Mouse (Mus musculus) frontal cortex, adult 2 months (tissue): ENCODE measurements around the gene Retnla. TPM values are rescaled to one million over a fixed set of nuclear protein-coding genes. Genes with fewer than 3 reads are reported as not detected.
"Not testable (repeated sequence)": the region's sequence is repeated elsewhere in the genome, so short reads cannot be mapped to it uniquely, and the experiment has no call there.

ENCODE experiments used
- DNase-seq, 2 experiments: peaks; one replicate each; pipeline ENCODE4 v3.0.0; 2022; ENCODE audit warnings: low spot score in 1 of 2; ENCODE audit errors: extremely low spot score in 1 of 2
- polyA plus RNA-seq: library from polyadenylated mRNA; depleted of rRNA; stranded (reverse); fragments of >200 nt; gene quantifications from 2 replicates; pipeline ENCODE4 v1.2.3, GENCODE M21; 2012; rRNA removed

Retnla gene
- not detected in 2 replicates for polyA plus RNA-seq

DNA sequence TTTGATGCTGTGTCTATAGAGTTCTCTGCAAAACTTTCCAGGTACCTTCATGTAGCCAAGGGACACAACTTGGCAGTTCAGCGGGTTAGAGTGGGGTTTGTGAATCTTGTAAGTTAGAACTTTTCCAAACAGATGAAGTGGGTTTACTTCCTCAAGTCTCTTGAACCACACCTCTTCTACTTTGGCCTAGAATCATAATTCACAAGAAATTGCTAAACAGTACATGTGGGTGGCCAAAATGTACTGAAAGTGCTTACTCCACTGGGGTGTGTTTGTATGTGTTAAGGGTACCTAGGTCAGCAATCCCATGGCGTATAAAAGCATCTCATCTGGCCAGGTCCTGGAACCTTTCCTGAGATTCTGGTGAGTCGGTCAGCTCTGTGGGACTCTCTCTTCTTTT, at the start of gene Retnla:
Retnla (plus strand) TSS at position 286 of the 400 bp plus-strand sequence.
- no peak for DNase-seq

DNA sequence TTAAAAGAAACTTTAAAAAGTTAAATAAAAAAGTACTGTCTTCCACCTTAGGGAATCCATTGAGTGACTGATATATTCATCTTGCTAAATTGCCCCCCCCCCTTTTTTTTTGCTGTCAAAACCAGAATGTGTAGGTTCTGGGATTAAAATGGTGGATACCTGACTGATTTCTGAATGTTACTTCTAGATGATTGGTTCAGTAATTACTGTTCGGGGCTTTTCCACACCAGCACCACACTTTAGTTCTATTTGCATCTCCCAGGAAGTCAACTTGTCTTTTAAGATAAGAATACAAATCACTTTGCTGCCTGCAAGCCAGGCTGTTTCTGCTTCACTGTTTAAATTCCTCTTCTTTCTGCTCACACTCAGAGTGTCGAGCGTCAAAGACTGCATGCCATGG, 44.1 kb upstream of the Retnla start:
- no peak for DNase-seq

GRCm38 (mm10) chr16:48799470-48799869, 42.9 kb upstream of the Retnla start:
- no peak for DNase-seq

DNA sequence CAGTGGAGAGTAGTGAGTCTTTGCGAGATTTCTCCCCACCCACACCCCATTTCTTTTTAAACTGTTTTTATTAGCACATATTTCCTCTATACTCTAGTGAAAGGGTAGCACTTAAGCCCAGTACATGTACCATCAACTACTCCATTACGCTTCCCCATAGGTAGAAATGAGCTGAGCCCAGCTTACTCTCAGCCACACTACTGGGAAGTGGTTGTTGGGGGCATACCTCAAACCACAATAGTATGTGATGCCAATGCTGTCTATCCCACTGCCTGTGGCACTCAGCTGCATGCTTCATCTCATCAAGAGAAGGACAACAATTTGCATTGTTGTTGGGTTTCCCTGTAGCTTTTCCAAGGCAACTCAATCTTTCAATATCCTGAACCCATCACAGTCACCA, 41.4 kb upstream of the Retnla start:
- DNase-seq, result no peak

DNA sequence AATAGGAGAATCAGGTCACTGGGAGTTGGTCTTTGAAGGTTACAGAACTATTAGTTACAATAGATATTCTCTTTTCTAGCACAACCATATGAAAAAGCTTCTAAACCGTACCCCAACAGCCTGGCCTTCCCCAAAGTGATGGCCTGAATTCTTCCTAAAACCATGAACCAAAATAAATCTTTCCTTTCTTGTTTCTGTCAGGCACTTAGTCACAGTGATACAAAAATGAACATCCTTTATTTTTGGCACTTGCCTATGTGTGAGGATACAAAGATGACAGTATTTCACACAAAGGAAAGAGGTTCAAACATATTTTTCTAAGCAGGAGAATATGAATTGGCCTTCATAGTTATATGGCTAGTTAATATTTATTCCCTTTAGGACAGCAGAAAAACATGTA, 36.9 kb upstream of the Retnla start:
- DNase-seq, result no peak

DNA sequence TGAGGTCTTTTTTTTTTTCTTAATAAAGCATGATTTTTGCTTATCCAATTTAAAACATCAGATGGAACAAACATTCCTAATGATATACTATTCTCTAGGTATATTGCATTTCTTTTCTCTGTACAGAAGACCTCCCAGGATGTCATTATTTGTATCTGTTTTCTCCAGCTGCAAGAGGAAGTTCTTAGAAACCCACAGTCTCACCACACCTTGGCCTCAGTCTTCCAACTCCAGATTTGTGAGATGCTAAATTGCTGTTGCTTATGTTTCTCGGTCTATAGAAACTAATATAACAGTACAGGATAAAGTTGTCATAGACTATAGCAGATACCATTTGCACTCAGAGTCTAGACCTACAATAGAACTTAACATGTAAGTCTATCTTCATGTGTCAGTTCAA, 35.8 kb upstream of the Retnla start:
- DNase-seq, result no peak

DNA sequence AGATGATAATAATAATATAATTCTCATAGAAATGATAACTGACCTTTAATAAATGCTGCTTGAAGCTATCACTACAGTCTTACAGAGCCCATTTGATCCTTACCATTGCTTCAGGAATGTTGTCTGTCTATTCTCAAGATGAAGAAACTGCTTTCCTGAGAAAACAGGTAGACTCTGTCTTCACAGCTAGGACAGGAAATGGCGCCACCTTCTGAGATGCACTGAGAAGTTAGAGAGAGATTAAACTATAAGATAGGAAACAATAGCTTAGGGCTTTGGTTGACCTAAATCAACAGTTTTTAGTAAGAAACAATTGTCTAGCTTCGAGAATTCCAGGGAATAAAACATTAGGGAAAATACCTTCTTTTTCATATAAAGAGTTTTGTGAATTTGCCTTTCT, 33.0 kb upstream of the Retnla start:
- no peak for DNase-seq

GRCm38 (mm10) chr16:48811881-48812436, 30.4 kb upstream of the Retnla start:
- DNase-seq, result no peak

DNA sequence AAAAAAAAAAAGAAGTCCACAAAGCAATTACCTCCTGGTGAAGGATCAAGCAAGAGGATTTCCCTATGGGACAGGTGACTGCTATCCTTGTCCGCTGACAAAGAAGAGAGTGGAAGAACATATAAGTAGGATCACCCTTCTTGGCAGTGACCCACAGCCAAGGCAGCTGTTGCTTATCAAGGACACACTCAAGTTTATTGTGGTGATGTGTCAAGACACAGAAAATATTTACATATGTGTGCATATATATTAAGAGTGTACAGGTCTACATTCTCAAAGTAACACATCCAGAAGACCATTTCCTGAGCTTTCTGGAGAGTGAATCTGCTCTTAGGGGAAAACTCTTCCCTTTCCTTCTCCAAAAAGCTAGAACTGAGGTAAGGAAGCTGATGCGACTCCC, 25.7 kb upstream of the Retnla start, which contains the start of gene Retnlb:
Retnlb (plus strand) TSS at position 162 of the 400 bp plus-strand sequence.
- DNase-seq, result no peak

- no peak for DNase-seq
These were observed 23.8 kb upstream of the Retnla start for GRCm38 (mm10) chr16:48818524-48818923.

GRCm38 (mm10) chr16:48826474-48826873, 15.9 kb upstream of the Retnla start:
- DNase-seq, result no peak

GRCm38 (mm10) chr16:48827625-48828024, 14.7 kb upstream of the Retnla start:
- DNase-seq, result no peak

DNA sequence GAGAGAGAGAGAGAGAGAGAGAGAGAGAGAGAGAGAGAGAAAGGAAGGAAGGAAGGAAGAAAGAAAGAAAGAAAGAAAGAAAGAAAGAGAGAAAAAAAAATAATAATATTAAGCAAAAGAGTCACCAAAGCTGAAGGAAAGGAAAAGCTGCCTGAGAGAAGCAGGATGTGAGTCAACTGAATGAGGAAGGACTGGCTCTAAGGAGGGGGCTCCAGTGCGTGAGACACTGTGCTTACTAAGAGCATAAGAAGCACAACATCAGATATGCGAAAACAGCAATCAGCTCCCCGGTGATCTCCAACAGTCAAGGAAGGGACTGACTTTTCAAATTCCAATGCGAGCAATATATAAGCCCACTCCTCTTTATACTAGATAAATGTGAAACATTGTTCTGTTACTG, 13.3 kb upstream of the Retnla start:
- no peak for DNase-seq

DNA sequence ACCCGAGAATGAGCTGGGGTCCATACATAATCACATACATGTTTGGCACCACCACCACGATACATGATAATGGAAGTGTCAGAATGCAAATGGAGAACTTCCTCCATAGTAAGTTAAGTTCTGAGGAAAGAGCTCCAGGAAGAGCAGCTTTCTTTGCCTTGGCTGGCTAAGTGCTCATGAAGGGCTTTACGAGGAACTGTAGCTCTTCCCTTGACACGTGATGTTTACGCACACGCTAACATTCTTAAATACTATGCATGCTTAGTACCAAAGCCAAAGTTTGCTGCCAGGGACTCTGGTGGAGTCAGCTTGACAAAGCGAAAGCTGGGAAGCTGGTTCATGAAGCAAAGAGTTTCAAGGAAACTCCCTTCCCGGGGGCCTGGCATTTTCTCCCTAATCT, 10.3 kb upstream of the Retnla start:
- DNase-seq, result no peak

DNA sequence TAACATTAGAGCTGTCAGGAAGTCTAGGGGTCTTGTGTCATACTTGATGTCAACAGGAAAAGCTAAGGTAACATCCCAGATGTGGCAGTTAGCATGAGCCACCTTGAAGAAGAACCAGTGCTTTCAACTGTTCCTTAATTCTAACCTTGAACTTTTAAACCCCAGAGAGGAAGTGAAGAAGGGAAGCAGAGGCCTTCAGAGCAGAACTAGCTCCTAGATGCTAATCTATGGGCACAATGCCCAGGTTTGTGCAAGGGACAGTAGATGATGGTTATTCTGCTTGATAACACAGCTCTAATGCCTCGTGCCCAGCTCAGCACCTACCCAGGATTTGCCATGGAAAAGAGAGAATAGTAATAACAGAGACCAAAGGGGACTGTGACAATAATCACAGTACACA, 8.7 kb upstream of the Retnla start:
- DNase-seq, result not testable (repeated sequence)

DNA sequence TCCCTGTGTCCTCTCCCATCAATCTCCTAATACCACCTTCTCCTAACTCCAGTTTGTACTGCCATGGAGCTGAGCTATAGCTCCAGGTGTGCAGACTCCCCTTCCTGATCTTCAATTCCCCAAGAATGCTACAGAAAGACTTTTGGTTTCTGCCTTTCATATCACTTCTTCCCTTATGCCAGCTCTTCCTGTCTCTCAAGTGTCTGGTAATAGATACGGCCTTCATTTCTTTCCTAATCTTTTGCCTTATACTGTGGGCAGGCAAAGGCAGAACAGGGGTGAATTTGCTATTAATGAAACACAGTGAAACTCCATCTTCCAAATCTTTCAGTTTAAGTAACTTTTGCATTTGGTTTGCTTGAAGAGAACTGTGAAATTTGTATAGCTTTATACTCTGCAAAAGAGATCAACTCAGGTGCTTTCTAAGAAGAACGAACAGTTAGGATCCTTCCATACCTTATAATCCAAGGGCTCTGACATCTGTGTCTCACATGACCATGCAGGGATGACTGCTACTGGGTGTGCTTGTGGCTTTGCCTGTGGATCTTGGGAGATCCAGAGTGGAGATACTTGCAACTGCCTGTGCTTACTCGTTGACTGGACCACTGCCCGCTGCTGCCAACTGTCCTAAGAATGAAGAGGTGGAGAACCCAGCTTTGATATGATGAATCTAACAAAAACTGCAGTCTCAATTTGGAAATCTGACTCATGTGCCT, 1.5 kb downstream of the Retnla start:
- DNase-seq, result no peak

DNA sequence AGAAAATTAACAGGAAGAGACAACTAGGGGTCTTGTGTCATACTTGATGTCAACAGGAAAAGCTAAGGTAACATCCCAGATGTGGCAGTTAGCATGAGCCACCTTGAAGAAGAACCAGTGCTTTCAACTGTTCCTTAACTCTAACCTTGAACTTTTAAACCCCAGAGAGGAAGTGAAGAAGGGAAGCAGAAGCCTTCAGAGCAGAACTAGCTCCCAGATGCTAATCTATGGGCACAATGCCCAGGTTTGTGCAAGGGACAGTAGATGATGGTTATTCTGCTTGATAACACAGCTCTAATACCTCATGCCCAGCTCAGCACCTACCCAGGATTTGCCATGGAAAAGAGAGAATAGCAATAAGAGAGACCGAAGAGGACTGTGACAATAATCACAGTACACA, 22.7 kb downstream of the Retnla start:
- DNase-seq, result not testable (repeated sequence)

DNA sequence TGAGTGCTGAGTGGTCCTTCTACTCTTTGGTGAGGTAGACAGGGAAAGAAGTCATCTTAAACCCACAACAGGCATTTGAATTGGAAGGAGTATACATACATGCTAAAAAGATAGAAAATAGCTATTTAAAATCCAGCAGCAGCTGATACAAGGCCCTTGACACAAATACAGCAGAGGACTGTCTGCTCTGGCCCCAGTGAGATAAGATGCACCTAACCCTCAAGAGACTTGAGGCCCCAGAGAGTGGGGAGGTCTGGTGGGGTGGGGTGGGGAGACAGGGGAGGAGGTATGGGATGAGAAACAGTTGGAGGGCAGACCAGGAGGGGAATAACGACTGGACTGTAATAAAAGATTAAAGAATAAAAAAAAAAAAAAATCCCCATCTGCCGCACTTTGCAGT, 25.3 kb downstream of the Retnla start:
- DNase-seq, result no peak

GRCm38 (mm10) chr16:48868663-48869062, 26.3 kb downstream of the Retnla start:
- DNase-seq, result no peak

GRCm38 (mm10) chr16:48869671-48870070, 27.3 kb downstream of the Retnla start:
- no peak for DNase-seq

GRCm38 (mm10) chr16:48871754-48872153, 29.4 kb downstream of the Retnla start:
- no peak for DNase-seq

GRCm38 (mm10) chr16:48872321-48872720, 30.0 kb downstream of the Retnla start, which contains the start of gene Retnlg:
Gene Retnlg (plus strand): TSS chr16:48872621.
- DNase-seq, result no peak
